Mouse (Mus musculus): ENCODE data around the gene Apoh. TPM values are rescaled to one million over a fixed set of nuclear protein-coding genes. Genes with fewer than 3 reads are reported as not detected.

The Apoh gene
- total and polyA plus RNA-seq, 3 experiments: 0.95 TPM; not detected in 2

DNA sequence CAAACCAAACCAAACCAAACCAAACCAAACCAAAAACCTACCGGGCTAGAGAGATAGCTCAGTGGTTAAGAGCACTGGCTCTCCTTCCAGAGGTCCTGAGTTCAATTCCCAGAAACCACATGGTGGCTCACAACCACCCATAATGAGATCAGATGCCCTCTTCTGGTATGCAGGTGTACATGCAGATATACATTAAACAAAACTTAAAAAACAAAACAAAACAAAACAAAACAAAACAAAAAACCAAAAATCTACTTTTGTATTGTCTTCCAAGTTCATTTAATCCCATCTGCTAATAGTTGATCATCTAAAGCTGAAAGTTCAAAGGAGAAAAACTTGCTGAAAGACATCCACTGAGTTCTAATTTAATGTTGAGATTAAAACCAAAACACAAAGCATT lies 73.2 kb downstream of the Apoh start:
- no peaks in the 10 kb centered on the region for H3K27me3 ChIP-seq (replicated peaks)
- TF ChIP-seq RAD21 (IDR thresholded peaks at IDR 0.05; ENCODE audit: low read depth, low read length) (peak; percentile 6), CTCF (conservative IDR thresholded peaks at IDR 0.05 in 1 of 2, IDR thresholded peaks at IDR 0.05 in 1 of 2; ENCODE audit: low read depth in 2 of 2, low read length in 2 of 2) (peak in 1 of 2 experiments; percentile 33; a peak in 3 of 4 replicates), SMC3 (IDR thresholded peaks at IDR 0.05; ENCODE audit: low read depth, low read length) (peak; percentile 5; the same call in 1 of the 2 replicates), ETS1 (conservative IDR thresholded peaks at IDR 0.05; ENCODE audit: low read depth, low read length) (no peak)
- H3K4me2 ChIP-seq (ENCODE audit: insufficient read depth, low read depth, poor library complexity, severe bottlenecking): no peak overlapping the region
- H3K4me3 ChIP-seq (replicated peaks in 1 of 3; ENCODE audit: low read depth in 2 of 3, low read length in 2 of 3, poor library complexity in 1 of 3): no peak overlapping the region
- in situ Hi-C loops (cut with MboI; ENCODE audit: low pct_ligation_motif_present, low pct_unique_long_range_greater_than_20kb, low sequenced_read_pairs): loop anchor here (5.0 to 25.0 kb wide), 2 partner anchors 384 to 904 kb away; no protein-coding TSS in a partner anchor
- H3K9me3 ChIP-seq (replicated peaks; ENCODE audit: low read length): no peaks in the 10 kb centered on the region
- no peak overlapping the region for H3K9ac ChIP-seq (ENCODE audit: insufficient read depth, low read depth)
- dilution Hi-C loops (cut with MboI; ENCODE audit: extremely low pct_ligation_motif_present, extremely low pct_unique_long_range_greater_than_20kb, low sequenced_read_pairs): no loop called here
- no peaks in the 10 kb centered on the region for H3K36me3 ChIP-seq (replicated peaks in 1 of 2; ENCODE audit: control insufficient read depth in 1 of 2, insufficient read depth in 1 of 2, low read length in 1 of 2)
- no peak overlapping the region for H3K27ac ChIP-seq (ENCODE audit: insufficient read depth, low read depth)
- no peak for DNase-seq (ENCODE audit: extremely low read depth)
- H3K79me2 ChIP-seq (replicated peaks; ENCODE audit: control insufficient read depth, extremely low read depth, insufficient read depth, poor library complexity, severe bottlenecking): no peaks in the 10 kb centered on the region
- no peaks in the 10 kb centered on the region for H3K4me1 ChIP-seq (ENCODE audit: control insufficient read depth in 1 of 2, insufficient read depth in 2 of 2)

GRCm38 (mm10) chr11:108418540-108418939 lies 75.4 kb downstream of the Apoh start:
- Histone ChIP-seq H3K4me2 (ENCODE audit: insufficient read depth, low read depth, poor library complexity, severe bottlenecking) (no peak overlapping the region), H3K4me3 (replicated peaks in 1 of 3; ENCODE audit: low read depth in 2 of 3, low read length in 2 of 3, poor library complexity in 1 of 3) (no peak overlapping the region), H3K36me3 (replicated peaks in 1 of 2; ENCODE audit: control insufficient read depth in 1 of 2, insufficient read depth in 1 of 2, low read length in 1 of 2) (no peaks in the 10 kb centered on the region), H3K9me3 (replicated peaks; ENCODE audit: low read length) (no peaks in the 10 kb centered on the region), H3K79me2 (replicated peaks; ENCODE audit: control insufficient read depth, extremely low read depth, insufficient read depth, poor library complexity, severe bottlenecking) (no peaks in the 10 kb centered on the region), H3K27me3 (replicated peaks) (no peaks in the 10 kb centered on the region), H3K4me1 (ENCODE audit: control insufficient read depth in 1 of 2, insufficient read depth in 2 of 2) (no peaks in the 10 kb centered on the region), H3K27ac (ENCODE audit: insufficient read depth, low read depth) (no peak overlapping the region), H3K9ac (ENCODE audit: insufficient read depth, low read depth) (no peak overlapping the region)
- TF ChIP-seq MXI1 (IDR thresholded peaks at IDR 0.05; ENCODE audit: low read depth, low read length): 0 out of 2 replicates have a peak, but pooled peaks have one; percentile 25
- TF ChIP-seq MYC (IDR thresholded peaks at IDR 0.05; ENCODE audit: low read depth, low read length): peak; percentile 74; the same call in 1 of the 2 replicates
- no peak for TF ChIP-seq NRF1 (IDR thresholded peaks at IDR 0.05; ENCODE audit: low read depth, low read length)
- TF ChIP-seq CHD2 (IDR thresholded peaks at IDR 0.05; ENCODE audit: low read length): no peak
- peak; percentile 70 for TF ChIP-seq JUND (conservative IDR thresholded peaks at IDR 0.05; ENCODE audit: low read depth, low read length)
- TF ChIP-seq RAD21 (IDR thresholded peaks at IDR 0.05; ENCODE audit: low read depth, low read length): peak; percentile 100
- TF ChIP-seq E2F4 (IDR thresholded peaks at IDR 0.05; ENCODE audit: insufficient replicate concordance, low read depth, low read length): peak; percentile 66; the same call in 1 of the 2 replicates
- TF ChIP-seq SMC3 (IDR thresholded peaks at IDR 0.05; ENCODE audit: low read depth, low read length): peak; percentile 95
- no peak for TF ChIP-seq NELFE (IDR thresholded peaks at IDR 0.05; ENCODE audit: low read depth, low read length)
- TF ChIP-seq CHD1 (IDR thresholded peaks at IDR 0.05; ENCODE audit: low read depth, low read length): no peak
- peak; percentile 95 for TF ChIP-seq ZC3H11A (IDR thresholded peaks at IDR 0.05; ENCODE audit: low read depth, low read length)
- TF ChIP-seq ETS1 (conservative IDR thresholded peaks at IDR 0.05; ENCODE audit: low read depth, low read length): no peak
- no peak for TF ChIP-seq ZNF384 (IDR thresholded peaks at IDR 0.05; ENCODE audit: low read depth, low read length)
- no peak for TF ChIP-seq RCOR1 (conservative IDR thresholded peaks at IDR 0.05; ENCODE audit: low read depth, low read length)
- TF ChIP-seq CTCF (conservative IDR thresholded peaks at IDR 0.05 in 1 of 2, IDR thresholded peaks at IDR 0.05 in 1 of 2; ENCODE audit: low read depth in 2 of 2, low read length in 2 of 2): peak; percentile 46 to 96; a peak in 3 of 4 replicates
- TF ChIP-seq SIN3A (IDR thresholded peaks at IDR 0.05; ENCODE audit: low read length): 0 out of 2 replicates have a peak, but pooled peaks have one; percentile 25
- peak; percentile 38; the same call in 1 of the 2 replicates for TF ChIP-seq BHLHE40 (IDR thresholded peaks at IDR 0.05; ENCODE audit: low read depth, low read length)
- in situ Hi-C loops (cut with MboI; ENCODE audit: low pct_ligation_motif_present, low pct_unique_long_range_greater_than_20kb, low sequenced_read_pairs) (loop anchor here (5.0 to 25.0 kb wide), 2 partner anchors 386 to 906 kb away; no protein-coding TSS in a partner anchor), dilution Hi-C loops (cut with MboI; ENCODE audit: extremely low pct_ligation_motif_present, extremely low pct_unique_long_range_greater_than_20kb, low sequenced_read_pairs) (no loop called here)
- peak; percentile 80 for DNase-seq (ENCODE audit: extremely low read depth)

Data from CH12.LX (cell line).